ENCODE assay signal across 8 mouse cellular contexts in genomic region chr17:35001452-35002152, GRCm38 (mm10). TPM values are rescaled to one million over a fixed set of nuclear protein-coding genes. Genes with fewer than 3 reads are reported as not detected.
A peak's percentile ranks its signal among the peaks of the same experiment; 100 is the strongest.
DNase-seq lines count a peak whose midpoint lies in the region; ATAC-seq and TF ChIP-seq lines count a peak whose summit lies in the region.

No protein-coding gene starts in this region.

- H3K9ac ChIP-seq in liver, embryonic 13.5 days = peak overlapping the region; percentile 91
- peak overlapping the region; percentile 91 for H3K9ac ChIP-seq in neural tube, embryonic 14.5 days (replicated peaks; ENCODE audit: low read depth, low read length)

- ATAC-seq in granulocyte monocyte progenitor cell, adult 5-6 weeks (replicated peaks; ENCODE audit: poor library complexity, severe bottlenecking) = peak; percentile 46
- ATAC-seq in liver, embryonic 13.5 days (ENCODE audit: low read depth) = peak; percentile 19
- ATAC-seq in neural tube, embryonic 14.5 days (ENCODE audit: low read depth) = no peak

- peaks cover 55% of the 10 kb centered on the region for H3K36me3 ChIP-seq in liver, embryonic 13.5 days
- peaks cover 14% of the 10 kb centered on the region; the same call in 1 of the 2 replicates for H3K36me3 ChIP-seq in neural tube, embryonic 14.5 days (ENCODE audit: control insufficient read depth, insufficient read depth, low read length)

- no peak for TF ChIP-seq CTCF in gastrocnemius, adult 2 months (IDR thresholded peaks at IDR 0.05)

- H3K27me3 ChIP-seq in liver, embryonic 13.5 days = no peaks in the 10 kb centered on the region
- no peaks in the 10 kb centered on the region for H3K27me3 ChIP-seq in neural tube, embryonic 14.5 days (ENCODE audit: control insufficient read depth, insufficient read depth, low read length)

- no peaks in the 10 kb centered on the region for H3K9me3 ChIP-seq in liver, embryonic 13.5 days (replicated peaks)
- H3K9me3 ChIP-seq in neural tube, embryonic 14.5 days (ENCODE audit: control insufficient read depth, low read length) = no peaks in the 10 kb centered on the region

- H3K27ac ChIP-seq in gastrocnemius, adult 2 months = peak overlapping the region; percentile 99
- H3K27ac ChIP-seq in liver, embryonic 13.5 days = peak overlapping the region; percentile 97
- peak overlapping the region; percentile 97 for H3K27ac ChIP-seq in neural tube, embryonic 14.5 days (ENCODE audit: low read depth, low read length)

- under 1% methylated on average over 35 of the region's 35 CpGs for WGBS in liver, embryonic 13.5 days (ENCODE audit: insufficient replicate concordance)
- under 1% methylated on average over 35 of the region's 35 CpGs for WGBS in neural tube, embryonic 14.5 days

- peaks cover 66% of the 10 kb centered on the region for H3K4me1 ChIP-seq in liver, embryonic 13.5 days (replicated peaks)
- peaks cover 17% of the 10 kb centered on the region for H3K4me1 ChIP-seq in neural tube, embryonic 14.5 days (ENCODE audit: control insufficient read depth, insufficient read depth, low read length)

- H3K4me3 ChIP-seq in gastrocnemius, adult 2 months = peak overlapping the region; percentile 96
- peak overlapping the region; percentile 79 for H3K4me3 ChIP-seq in liver, embryonic 13.5 days (replicated peaks)
- H3K4me3 ChIP-seq in neural tube, embryonic 14.5 days (ENCODE audit: low read depth, low read length) = peak overlapping the region; percentile 70

- H3K4me2 ChIP-seq in liver, embryonic 13.5 days = peak overlapping the region; percentile 85
- peak overlapping the region; percentile 99 for H3K4me2 ChIP-seq in neural tube, embryonic 14.5 days (ENCODE audit: low read depth, low read length)

- intact Hi-C loops in gastrocnemius, adult 2 months (cut with DNase I) = no loop called here

- peak; percentile 47 for DNase-seq in gastrocnemius, adult 2 months
- no peak for DNase-seq in gastrocnemius, postnatal 25 days
- DNase-seq in 3T3-L1 (ENCODE audit: low read depth, low spot score) = peak; percentile 71
- peak; percentile 54 for DNase-seq in T-cell, adult 2 months (ENCODE audit: low spot score)
- no peak for DNase-seq in liver, embryonic 13.5 days
- no peak for DNase-seq in urinary bladder, adult 2 months (ENCODE audit: low spot score)

RNA-seq across cellular contexts. Expression of gene Vars, which starts 0.8 kb away (rescaled TPM):
- total RNA-seq in gastrocnemius, adult 2 months (2021) = 10 to 100 TPM; 31.0 to 35.2 TPM
- 10 to 100 TPM; 29.4 to 31.2 TPM for total RNA-seq in gastrocnemius, postnatal 25 days (2021)
- total RNA-seq in granulocyte monocyte progenitor cell, adult 5-6 weeks (2014; fragmentation: Nextera tagmentation) = 75.6 and 150 TPM in 2 replicates
- 174 and 181 TPM in 2 replicates for total RNA-seq in granulocyte monocyte progenitor cell, adult 5-6 weeks (2017)
- 110 and 112 TPM in 2 replicates for polyA plus RNA-seq in liver, embryonic 13.5 days (2015; fragmentation: Nextera tagmentation; extraction: Ambion mirVana)
- 51.4 and 56.9 TPM in 2 replicates for polyA plus RNA-seq in neural tube, embryonic 14.5 days (2014; fragmentation: Nextera tagmentation; extraction: Ambion mirVana)
- 49.8 and 53.0 TPM in 2 replicates for polyA plus RNA-seq in urinary bladder, adult 2 months (2012; rRNA removed)

RNA-seq across cellular contexts. Expression of gene Vwa7, which starts 14.8 kb away (rescaled TPM):
- total RNA-seq in gastrocnemius, adult 2 months (2021) = 10 to 100 TPM in 1 of 2 experiments, 1 to 10 TPM in 1; 7.8 to 14.4 TPM
- total RNA-seq in gastrocnemius, postnatal 25 days (2021) = 1 to 10 TPM; 9.0 to 9.6 TPM
- 0.11 and 0.19 TPM in 2 replicates for total RNA-seq in granulocyte monocyte progenitor cell, adult 5-6 weeks (2014; fragmentation: Nextera tagmentation)
- total RNA-seq in granulocyte monocyte progenitor cell, adult 5-6 weeks (2017) = not detected in 2 replicates
- polyA plus RNA-seq in liver, embryonic 13.5 days (2015; fragmentation: Nextera tagmentation; extraction: Ambion mirVana) = 0.08 TPM in 2 replicates
- polyA plus RNA-seq in neural tube, embryonic 14.5 days (2014; fragmentation: Nextera tagmentation; extraction: Ambion mirVana) = 0.11 and 0.15 TPM in 2 replicates
- 5.2 and 6.1 TPM in 2 replicates for polyA plus RNA-seq in urinary bladder, adult 2 months (2012; rRNA removed)

RNA-seq across cellular contexts. Expression of gene Lsm2, which starts 19.9 kb away (rescaled TPM):
- total RNA-seq in gastrocnemius, adult 2 months (2021) = 10 to 100 TPM; 15.2 to 17.0 TPM
- total RNA-seq in gastrocnemius, postnatal 25 days (2021) = 10 to 100 TPM; 15.0 to 15.4 TPM
- total RNA-seq in granulocyte monocyte progenitor cell, adult 5-6 weeks (2014; fragmentation: Nextera tagmentation) = 129 and 305 TPM in 2 replicates
- 42.0 and 71.6 TPM in 2 replicates for total RNA-seq in granulocyte monocyte progenitor cell, adult 5-6 weeks (2017)
- polyA plus RNA-seq in liver, embryonic 13.5 days (2015; fragmentation: Nextera tagmentation; extraction: Ambion mirVana) = 163 and 178 TPM in 2 replicates
- polyA plus RNA-seq in neural tube, embryonic 14.5 days (2014; fragmentation: Nextera tagmentation; extraction: Ambion mirVana) = 89.1 and 89.5 TPM in 2 replicates
- 47.8 and 58.4 TPM in 2 replicates for polyA plus RNA-seq in urinary bladder, adult 2 months (2012; rRNA removed)

RNA-seq across cellular contexts. Expression of gene Sapcd1, which starts 26.2 kb away (rescaled TPM):
- total RNA-seq in gastrocnemius, adult 2 months (2021) = not detected
- under 1 TPM in 1 of 2 experiments, not detected in 1; 0.31 TPM for total RNA-seq in gastrocnemius, postnatal 25 days (2021)
- total RNA-seq in granulocyte monocyte progenitor cell, adult 5-6 weeks (2014; fragmentation: Nextera tagmentation) = 2.5 TPM in 1 of 2 replicates, not detected in the other
- total RNA-seq in granulocyte monocyte progenitor cell, adult 5-6 weeks (2017) = 0.90 TPM in 1 of 2 replicates, not detected in the other
- 2.5 and 2.8 TPM in 2 replicates for polyA plus RNA-seq in liver, embryonic 13.5 days (2015; fragmentation: Nextera tagmentation; extraction: Ambion mirVana)
- 2.1 and 2.2 TPM in 2 replicates for polyA plus RNA-seq in neural tube, embryonic 14.5 days (2014; fragmentation: Nextera tagmentation; extraction: Ambion mirVana)
- 0.77 and 0.81 TPM in 2 replicates for polyA plus RNA-seq in urinary bladder, adult 2 months (2012; rRNA removed)

RNA-seq across cellular contexts. Expression of gene Hspa1l, which starts 29.1 kb away (rescaled TPM):
- total RNA-seq in gastrocnemius, adult 2 months (2021) = 10 to 100 TPM; 14.9 to 31.2 TPM
- total RNA-seq in gastrocnemius, postnatal 25 days (2021) = 10 to 100 TPM; 21.5 to 31.8 TPM
- total RNA-seq in granulocyte monocyte progenitor cell, adult 5-6 weeks (2014; fragmentation: Nextera tagmentation) = not detected in 2 replicates
- 0.09 TPM in 1 of 2 replicates, not detected in the other for total RNA-seq in granulocyte monocyte progenitor cell, adult 5-6 weeks (2017)
- polyA plus RNA-seq in liver, embryonic 13.5 days (2015; fragmentation: Nextera tagmentation; extraction: Ambion mirVana) = 0.10 and 0.34 TPM in 2 replicates
- polyA plus RNA-seq in neural tube, embryonic 14.5 days (2014; fragmentation: Nextera tagmentation; extraction: Ambion mirVana) = 1.6 and 2.8 TPM in 2 replicates
- polyA plus RNA-seq in urinary bladder, adult 2 months (2012; rRNA removed) = 0.47 and 0.54 TPM in 2 replicates

Comparison
In these comparisons a context has a peak if more than half of its experiments do, and no peak if none do; other contexts are left out.
1. DNase-seq: peak in gastrocnemius, adult 2 months (single experiment), 3T3-L1 (single experiment) and T-cell, adult 2 months (single experiment); none in gastrocnemius, postnatal 25 days (single experiment), liver, embryonic 13.5 days (single experiment) and urinary bladder, adult 2 months (single experiment).
2. RNA of gene Vwa7, which starts 14.8 kb away (total RNA-seq): 7.8 to 14.4 TPM in gastrocnemius, adult 2 months and 9.0 to 9.6 TPM in gastrocnemius, postnatal 25 days; 0.11 to 0.19 TPM in granulocyte monocyte progenitor cell, adult 5-6 weeks; every median in the first group is over 4 times any median in the second.
3. Peak in every context shown above with its lines, with median percentiles within 50 percentile points of each other: H3K27ac ChIP-seq and H3K4me3 ChIP-seq.